Mouse (Mus musculus): ENCODE results near the gene Gnb1. TPM values are rescaled to one million over a fixed set of nuclear protein-coding genes. Genes with fewer than 3 reads are reported as not detected.

Gnb1 gene
- polyA plus RNA-seq, 1 experiment from 2014 or later: 1,179 TPM

DNA sequence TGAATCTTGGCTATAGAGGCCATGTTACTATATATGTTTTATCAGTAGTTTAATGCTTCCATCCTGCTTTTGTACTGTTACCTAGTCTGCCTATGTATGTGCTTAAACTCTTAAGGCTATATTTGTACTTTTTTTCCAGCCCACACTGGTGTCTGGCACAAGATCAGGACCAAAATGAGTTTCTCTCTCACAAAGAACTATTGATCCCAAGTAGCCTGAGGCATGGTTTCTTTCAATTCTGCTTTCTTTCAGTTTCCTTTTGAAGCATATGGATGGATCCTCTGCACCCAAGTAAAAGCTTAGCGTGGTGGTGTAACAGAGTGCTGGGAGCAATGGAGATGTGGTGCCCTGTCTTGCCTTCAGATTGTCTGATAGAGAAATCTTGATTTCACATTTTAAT lies 19.8 kb downstream of the Gnb1 start:
- Histone ChIP-seq H3K9me3 (no peaks in the 10 kb centered on the region), H3K36me3 (replicated peaks) (no peaks in the 10 kb centered on the region), H3K4me3 (no peak overlapping the region), H3K27me3 (replicated peaks) (no peaks in the 10 kb centered on the region), H3K9ac (no peak overlapping the region), H3K4me2 (no peak overlapping the region), H3K27ac (no peak overlapping the region), H3K4me1 (peaks cover 21% of the 10 kb centered on the region)
- ATAC-seq (replicated peaks): no peak
- 51% methylated on average over 1 of the region's 1 CpGs for WGBS

DNA sequence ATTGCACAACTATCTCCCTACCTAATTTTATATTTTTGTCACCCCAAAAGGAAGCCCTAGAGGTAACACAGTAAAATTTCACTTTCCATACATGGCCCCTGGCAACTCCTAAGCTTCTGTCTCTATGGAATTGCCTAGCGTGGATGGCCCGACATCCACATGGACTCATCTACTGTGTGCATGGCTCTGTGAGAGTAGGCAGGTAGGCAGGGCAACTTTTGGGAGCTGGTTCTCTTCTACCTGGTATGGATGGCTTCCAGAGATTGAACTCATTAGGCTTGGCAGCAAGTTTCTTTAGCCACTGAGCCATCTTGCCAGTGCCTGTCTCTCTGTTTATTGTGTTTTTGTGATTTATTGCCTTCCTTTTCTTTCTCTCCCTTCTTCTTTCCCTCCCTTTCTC lies 23.6 kb downstream of the Gnb1 start:
- H3K27ac ChIP-seq: no peak overlapping the region
- H3K4me1 ChIP-seq: peaks cover 17% of the 10 kb centered on the region
- H3K36me3 ChIP-seq (replicated peaks): no peaks in the 10 kb centered on the region
- no peak overlapping the region for H3K9ac ChIP-seq
- no peaks in the 10 kb centered on the region for H3K9me3 ChIP-seq
- ATAC-seq (replicated peaks): no peak
- WGBS: 83% methylated on average over 2 of the region's 2 CpGs
- no peak overlapping the region for H3K4me3 ChIP-seq
- no peaks in the 10 kb centered on the region for H3K27me3 ChIP-seq (replicated peaks)
- H3K4me2 ChIP-seq: no peak overlapping the region

- Histone ChIP-seq H3K27ac (no peak overlapping the region), H3K9me3 (no peaks in the 10 kb centered on the region), H3K4me2 (no peak overlapping the region), H3K9ac (no peak overlapping the region), H3K4me1 (peaks cover 4% of the 10 kb centered on the region; the same call in 1 of the 2 replicates), H3K4me3 (no peak overlapping the region), H3K27me3 (replicated peaks) (no peaks in the 10 kb centered on the region), H3K36me3 (replicated peaks) (no peaks in the 10 kb centered on the region; the same call in 1 of the 2 replicates)
- WGBS: 87% methylated on average over 7 of the region's 7 CpGs
- no peak for ATAC-seq (replicated peaks)
These were observed 26.9 kb downstream of the Gnb1 start for GRCm38 (mm10) chr4:155517948-155518517.

- H3K9ac ChIP-seq: no peak overlapping the region
- no peaks in the 10 kb centered on the region for H3K9me3 ChIP-seq
- no peak overlapping the region for H3K4me3 ChIP-seq
- no peak for ATAC-seq (replicated peaks)
- WGBS: 76% methylated on average over 7 of the region's 7 CpGs
- H3K4me1 ChIP-seq: no peaks in the 10 kb centered on the region
- H3K36me3 ChIP-seq (replicated peaks): no peaks in the 10 kb centered on the region; the same call in 1 of the 2 replicates
- H3K27me3 ChIP-seq (replicated peaks): no peaks in the 10 kb centered on the region
- H3K4me2 ChIP-seq: no peak overlapping the region
- H3K27ac ChIP-seq: no peak overlapping the region
These were observed 31.2 kb downstream of the Gnb1 start for GRCm38 (mm10) chr4:155522327-155522726.

DNA sequence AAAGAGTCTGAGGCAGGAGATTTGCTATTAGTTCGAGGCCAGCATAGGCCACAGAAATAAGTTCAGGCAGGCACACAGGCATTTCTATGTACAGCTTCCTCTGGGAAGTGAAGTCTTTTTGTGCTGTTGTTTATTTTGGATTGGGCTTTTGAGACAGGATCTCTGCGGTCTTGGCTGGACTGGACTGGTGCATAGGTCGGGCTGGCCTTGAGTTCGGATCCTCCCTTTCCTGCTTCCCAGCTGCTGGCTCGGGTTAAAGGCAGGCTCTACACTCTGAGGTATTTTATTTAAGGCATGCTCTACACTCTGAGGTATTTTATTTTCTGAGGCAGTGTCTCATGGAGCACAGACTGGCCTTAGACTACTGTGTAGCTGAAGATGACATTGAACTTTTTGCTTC lies 34.6 kb downstream of the Gnb1 start:
- no peak for ATAC-seq (replicated peaks)
- no peak overlapping the region for H3K4me3 ChIP-seq
- WGBS: 89% methylated on average over 5 of the region's 5 CpGs
- no peaks in the 10 kb centered on the region for H3K4me1 ChIP-seq
- no peaks in the 10 kb centered on the region for H3K27me3 ChIP-seq (replicated peaks)
- H3K9me3 ChIP-seq: no peaks in the 10 kb centered on the region
- no peak overlapping the region for H3K4me2 ChIP-seq
- no peak overlapping the region for H3K9ac ChIP-seq
- H3K36me3 ChIP-seq (replicated peaks): peaks cover 13% of the 10 kb centered on the region; the same call in 1 of the 2 replicates
- H3K27ac ChIP-seq: no peak overlapping the region

DNA sequence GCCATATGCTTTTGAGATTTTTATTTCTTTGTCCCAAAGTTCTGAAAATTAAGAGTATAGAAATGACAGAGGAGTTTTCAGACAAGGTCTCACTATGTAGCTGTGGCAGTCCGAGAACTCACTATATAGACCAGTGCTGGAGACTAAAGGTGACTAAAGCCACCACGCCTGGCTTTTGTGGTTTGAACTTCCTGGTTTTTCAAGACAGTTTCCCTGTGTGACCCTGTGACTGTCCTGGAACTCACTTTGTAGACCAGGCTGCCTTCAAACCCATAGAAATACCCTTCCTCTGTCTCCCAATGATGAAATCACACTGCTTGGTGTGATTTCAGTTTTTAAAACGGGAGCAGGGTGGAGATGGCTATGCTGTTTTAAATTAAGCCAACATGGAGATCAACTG lies 38.1 kb downstream of the Gnb1 start:
- Histone ChIP-seq H3K27me3 (replicated peaks) (no peaks in the 10 kb centered on the region), H3K9me3 (no peaks in the 10 kb centered on the region), H3K4me1 (no peaks in the 10 kb centered on the region), H3K9ac (no peak overlapping the region), H3K4me2 (no peak overlapping the region), H3K4me3 (no peak overlapping the region), H3K36me3 (replicated peaks) (peaks cover 24% of the 10 kb centered on the region), H3K27ac (no peak overlapping the region)
- WGBS: 89% methylated on average over 3 of the region's 3 CpGs
- ATAC-seq (replicated peaks): no peak

GRCm38 (mm10) chr4:155549993-155550392 lies 58.8 kb downstream of the Gnb1 start:
- WGBS: 88% methylated on average over 7 of the region's 7 CpGs
- no peaks in the 10 kb centered on the region for H3K4me1 ChIP-seq
- no peak overlapping the region for H3K9ac ChIP-seq
- peaks cover 42% of the 10 kb centered on the region for H3K36me3 ChIP-seq (replicated peaks)
- H3K9me3 ChIP-seq: no peaks in the 10 kb centered on the region
- no peak overlapping the region for H3K4me2 ChIP-seq
- no peaks in the 10 kb centered on the region for H3K27me3 ChIP-seq (replicated peaks)
- ATAC-seq (replicated peaks): no peak
- no peak overlapping the region for H3K27ac ChIP-seq
- H3K4me3 ChIP-seq: no peak overlapping the region

DNA sequence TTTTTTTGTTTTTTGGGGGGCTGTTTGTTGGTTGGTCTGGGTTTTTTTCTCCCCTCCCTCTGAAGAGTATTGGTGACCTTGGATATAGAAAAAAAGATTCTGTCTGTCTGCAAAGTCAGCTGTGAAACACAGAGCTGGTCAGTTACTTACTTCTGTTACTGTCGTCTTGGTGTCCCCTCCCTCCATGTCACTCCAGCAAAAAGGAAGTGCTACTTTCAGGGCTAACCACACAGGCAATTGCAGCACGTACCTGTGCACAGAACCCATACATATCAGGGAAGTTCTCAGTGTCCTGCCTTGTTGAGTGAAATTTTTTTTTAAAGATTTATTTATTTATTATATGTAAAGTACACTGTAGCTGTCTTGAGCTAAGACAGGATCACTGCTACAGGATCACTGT lies 59.3 kb downstream of the Gnb1 start:
- Histone ChIP-seq H3K4me1 (no peaks in the 10 kb centered on the region), H3K27me3 (replicated peaks) (no peaks in the 10 kb centered on the region), H3K9ac (no peak overlapping the region), H3K4me2 (no peak overlapping the region), H3K36me3 (replicated peaks) (peaks cover 47% of the 10 kb centered on the region), H3K27ac (no peak overlapping the region), H3K9me3 (no peaks in the 10 kb centered on the region), H3K4me3 (no peak overlapping the region)
- ATAC-seq (replicated peaks): no peak
- WGBS: 94% methylated on average over 2 of the region's 2 CpGs

DNA sequence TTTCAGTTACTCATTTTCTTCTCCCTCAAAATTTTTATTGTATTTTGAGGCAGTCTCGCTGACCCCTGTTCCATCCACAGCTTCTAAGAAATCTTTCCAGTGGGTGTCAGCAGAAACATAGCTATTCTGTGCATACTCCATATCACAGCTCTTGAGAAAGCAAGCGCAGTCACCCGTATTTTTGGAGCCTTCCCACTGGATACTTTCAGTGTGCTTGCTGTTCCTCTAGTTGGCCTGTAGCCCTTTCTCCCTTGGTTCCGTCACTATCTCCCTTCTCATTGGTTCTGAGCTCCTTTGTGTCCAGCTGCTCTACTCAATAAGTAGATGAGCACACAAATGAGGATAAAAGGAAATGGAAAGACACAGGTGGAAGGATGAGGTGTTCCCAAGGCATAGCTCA lies 59.9 kb downstream of the Gnb1 start:
- no peak overlapping the region for H3K4me3 ChIP-seq
- H3K4me2 ChIP-seq: no peak overlapping the region
- H3K4me1 ChIP-seq: no peaks in the 10 kb centered on the region
- no peak for ATAC-seq (replicated peaks)
- WGBS: 92% methylated on average over 4 of the region's 4 CpGs
- H3K36me3 ChIP-seq (replicated peaks): peaks cover 48% of the 10 kb centered on the region
- no peak overlapping the region for H3K9ac ChIP-seq
- H3K27me3 ChIP-seq (replicated peaks): no peaks in the 10 kb centered on the region
- no peaks in the 10 kb centered on the region for H3K9me3 ChIP-seq
- no peak overlapping the region for H3K27ac ChIP-seq

GRCm38 (mm10) chr4:155552917-155553532 lies 61.9 kb downstream of the Gnb1 start:
- H3K9ac ChIP-seq: no peak overlapping the region
- ATAC-seq (replicated peaks): no peak
- no peak overlapping the region for H3K4me3 ChIP-seq
- no peaks in the 10 kb centered on the region for H3K27me3 ChIP-seq (replicated peaks)
- no peaks in the 10 kb centered on the region for H3K9me3 ChIP-seq
- no peak overlapping the region for H3K4me2 ChIP-seq
- no peak overlapping the region for H3K27ac ChIP-seq
- peaks cover 62% of the 10 kb centered on the region for H3K36me3 ChIP-seq (replicated peaks)
- WGBS: 93% methylated on average over 6 of the region's 6 CpGs
- no peaks in the 10 kb centered on the region for H3K4me1 ChIP-seq

DNA sequence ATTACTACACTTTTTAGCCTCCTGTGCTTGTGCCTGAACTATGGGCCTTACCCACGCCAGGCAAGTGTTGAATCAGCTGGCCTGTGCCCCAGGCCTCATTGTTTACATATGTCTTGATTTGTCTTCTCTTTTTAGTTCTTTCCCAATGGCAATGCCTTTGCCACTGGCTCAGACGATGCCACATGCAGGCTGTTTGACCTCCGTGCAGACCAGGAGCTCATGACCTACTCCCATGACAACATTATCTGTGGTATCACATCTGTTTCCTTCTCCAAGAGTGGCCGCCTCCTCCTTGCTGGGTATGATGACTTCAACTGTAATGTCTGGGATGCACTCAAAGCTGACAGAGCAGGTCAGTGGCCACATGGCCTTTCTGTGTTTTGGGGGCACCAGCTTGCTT lies 63.7 kb downstream of the Gnb1 start:
- H3K36me3 ChIP-seq (replicated peaks): peaks cover 69% of the 10 kb centered on the region
- no peak overlapping the region for H3K4me2 ChIP-seq
- no peaks in the 10 kb centered on the region for H3K4me1 ChIP-seq
- 86% methylated on average over 4 of the region's 4 CpGs for WGBS
- H3K9me3 ChIP-seq: no peaks in the 10 kb centered on the region
- no peak overlapping the region for H3K4me3 ChIP-seq
- no peak for ATAC-seq (replicated peaks)
- no peak overlapping the region for H3K9ac ChIP-seq
- H3K27me3 ChIP-seq (replicated peaks): no peaks in the 10 kb centered on the region
- no peak overlapping the region for H3K27ac ChIP-seq

DNA sequence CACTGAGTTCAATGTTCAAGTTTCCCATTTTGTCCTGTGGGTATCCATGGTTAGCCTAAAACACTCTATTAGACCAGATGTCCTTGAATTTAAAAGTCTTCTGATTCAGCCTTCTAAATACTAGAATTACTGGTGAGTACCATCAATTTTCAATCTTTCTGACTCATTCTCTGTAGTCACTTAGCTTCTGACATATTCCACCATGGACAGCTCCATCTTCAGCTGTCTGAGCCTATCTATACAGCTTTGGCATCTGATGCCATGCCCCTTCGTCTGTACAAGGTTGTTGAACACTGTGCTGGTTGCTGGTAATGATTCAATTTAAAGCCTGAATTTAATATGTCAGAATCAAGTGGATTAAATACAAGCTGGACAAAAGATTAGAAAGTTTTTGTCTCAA lies 64.3 kb downstream of the Gnb1 start:
- no peaks in the 10 kb centered on the region for H3K27me3 ChIP-seq (replicated peaks)
- no peaks in the 10 kb centered on the region for H3K9me3 ChIP-seq
- no peaks in the 10 kb centered on the region for H3K4me1 ChIP-seq
- H3K36me3 ChIP-seq (replicated peaks): peaks cover 75% of the 10 kb centered on the region
- no peak overlapping the region for H3K4me3 ChIP-seq
- 72% methylated on average over 1 of the region's 1 CpGs for WGBS
- no peak for ATAC-seq (replicated peaks)
- H3K9ac ChIP-seq: no peak overlapping the region
- no peak overlapping the region for H3K4me2 ChIP-seq
- no peak overlapping the region for H3K27ac ChIP-seq

DNA sequence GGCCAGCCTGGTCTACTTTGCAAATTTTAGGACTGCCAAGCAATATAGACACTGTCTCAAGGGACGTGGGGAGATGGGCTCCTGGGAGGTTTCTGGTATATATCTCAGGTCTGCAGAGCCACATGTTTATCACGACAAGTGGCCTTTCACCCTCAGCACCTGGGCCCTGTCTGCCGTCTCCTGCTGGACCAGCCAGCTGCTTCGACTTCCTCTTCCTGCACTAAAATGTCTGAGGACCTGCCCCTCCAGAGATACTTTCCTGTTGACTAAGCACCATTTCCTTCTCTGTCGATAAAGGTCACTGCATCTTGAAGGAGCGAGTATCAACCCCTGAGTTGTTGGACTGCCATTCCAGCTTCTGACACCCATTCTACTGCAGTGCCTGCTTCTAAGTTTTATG lies 68.3 kb downstream of the Gnb1 start:
- no peak overlapping the region for H3K27ac ChIP-seq
- no peak overlapping the region for H3K4me3 ChIP-seq
- no peaks in the 10 kb centered on the region for H3K27me3 ChIP-seq (replicated peaks)
- H3K4me2 ChIP-seq: no peak overlapping the region
- ATAC-seq (replicated peaks): no peak
- H3K9ac ChIP-seq: no peak overlapping the region
- WGBS: 78% methylated on average over 6 of the region's 6 CpGs
- peaks cover 11% of the 10 kb centered on the region for H3K4me1 ChIP-seq
- H3K9me3 ChIP-seq: no peaks in the 10 kb centered on the region
- peaks cover 53% of the 10 kb centered on the region for H3K36me3 ChIP-seq (replicated peaks)

Data from midbrain, embryonic 15.5 days (tissue).